Mouse (Mus musculus): Measurements from ENCODE around the gene Bax. TPM values are rescaled to one million over a fixed set of nuclear protein-coding genes. Genes with fewer than 3 reads are reported as not detected.

Gene Bax
- polyA plus RNA-seq (2016; fragmentation: Nextera tagmentation; extraction: Ambion mirVana): 231 and 244 TPM in 2 replicates

- peak within 1 kb of the TSS; percentile 94 for H3K4me2 ChIP-seq (replicated peaks)
- peak; percentile 71 for ATAC-seq (ENCODE audit: low FRiP score)
- peak within 1 kb of the TSS; percentile 73 for H3K4me3 ChIP-seq
- peaks cover 40% of the 10 kb centered on the region for H3K36me3 ChIP-seq
- H3K27me3 ChIP-seq: no peaks in the 10 kb centered on the region
- H3K9ac ChIP-seq: peak within 1 kb of the TSS; percentile 88
- WGBS: under 1% methylated on average over 58 of the region's 58 CpGs
- H3K4me1 ChIP-seq: peaks cover 24% of the 10 kb centered on the region
- peak within 1 kb of the TSS; percentile 75 for H3K27ac ChIP-seq
- H3K9me3 ChIP-seq (replicated peaks): no peaks in the 10 kb centered on the region
Observed at GRCm38 (mm10) chr7:45466283-45467089, at the start of gene Bax. Gene Bax, minus strand, starts transcription at chr7:45466898.

DNA sequence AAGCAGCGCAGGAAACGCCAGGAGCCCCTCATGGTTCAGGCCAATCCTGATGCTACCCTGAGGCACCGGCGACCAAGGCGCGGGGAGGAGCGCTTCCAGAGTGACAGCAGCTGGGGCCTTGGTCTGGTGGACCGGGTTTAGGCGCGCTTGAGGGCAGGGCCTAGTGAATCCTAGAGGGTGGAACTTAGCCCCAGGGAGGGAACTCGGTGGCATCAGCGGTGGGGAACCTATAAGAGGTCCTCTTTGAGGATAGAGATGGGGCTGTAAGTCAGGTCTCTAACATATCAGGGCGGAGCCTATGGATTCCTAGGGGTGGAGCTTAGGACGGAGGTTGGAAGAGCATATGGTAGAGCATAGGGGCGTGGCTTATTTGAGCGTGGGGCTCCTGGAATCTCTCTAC lies 48.7 kb upstream of the Bax start:
- Histone ChIP-seq H3K4me1 (no peaks in the 10 kb centered on the region), H3K9ac (no peak overlapping the region), H3K36me3 (no peaks in the 10 kb centered on the region), H3K4me3 (0 out of 2 replicates have a peak overlapping the region, but pooled peaks have one; percentile 7), H3K27me3 (no peaks in the 10 kb centered on the region), H3K9me3 (replicated peaks) (no peaks in the 10 kb centered on the region), H3K4me2 (replicated peaks) (0 out of 2 replicates have a peak overlapping the region, but pooled peaks have one; percentile 3), H3K27ac (no peak overlapping the region)
- ATAC-seq (ENCODE audit: low FRiP score): no peak
- 32% methylated on average over 16 of the region's 16 CpGs for WGBS

GRCm38 (mm10) chr7:45514411-45514810 lies 47.7 kb upstream of the Bax start:
- 89% methylated on average over 7 of the region's 7 CpGs for WGBS
- ATAC-seq (ENCODE audit: low FRiP score): no peak
- H3K27ac ChIP-seq: no peak overlapping the region

GRCm38 (mm10) chr7:45509912-45510787 lies 43.5 kb upstream of the Bax start, which contains the start of gene Nucb1:
Gene Nucb1, minus strand, starts transcription at chr7:45510406.
- Histone ChIP-seq H3K9ac (peak within 1 kb of the TSS; percentile 80), H3K4me2 (replicated peaks) (peak within 1 kb of the TSS; percentile 80), H3K36me3 (peaks cover 19% of the 10 kb centered on the region), H3K9me3 (replicated peaks) (no peaks in the 10 kb centered on the region), H3K27ac (peak within 1 kb of the TSS; percentile 80), H3K4me1 (peaks cover 13% of the 10 kb centered on the region), H3K27me3 (no peaks in the 10 kb centered on the region), H3K4me3 (peak within 1 kb of the TSS; percentile 61)
- peak; percentile 91 for ATAC-seq (ENCODE audit: low FRiP score)
- WGBS: under 1% methylated on average over 44 of the region's 44 CpGs

More at GRCm38 (mm10) chr7:45514411-45514810, 47.7 kb upstream of the Bax start:
- Histone ChIP-seq H3K9ac (no peak overlapping the region), H3K27me3 (no peaks in the 10 kb centered on the region), H3K4me2 (replicated peaks) (no peak overlapping the region), H3K36me3 (no peaks in the 10 kb centered on the region), H3K4me1 (peaks cover 3% of the 10 kb centered on the region), H3K9me3 (replicated peaks) (no peaks in the 10 kb centered on the region), H3K4me3 (no peak overlapping the region)

DNA sequence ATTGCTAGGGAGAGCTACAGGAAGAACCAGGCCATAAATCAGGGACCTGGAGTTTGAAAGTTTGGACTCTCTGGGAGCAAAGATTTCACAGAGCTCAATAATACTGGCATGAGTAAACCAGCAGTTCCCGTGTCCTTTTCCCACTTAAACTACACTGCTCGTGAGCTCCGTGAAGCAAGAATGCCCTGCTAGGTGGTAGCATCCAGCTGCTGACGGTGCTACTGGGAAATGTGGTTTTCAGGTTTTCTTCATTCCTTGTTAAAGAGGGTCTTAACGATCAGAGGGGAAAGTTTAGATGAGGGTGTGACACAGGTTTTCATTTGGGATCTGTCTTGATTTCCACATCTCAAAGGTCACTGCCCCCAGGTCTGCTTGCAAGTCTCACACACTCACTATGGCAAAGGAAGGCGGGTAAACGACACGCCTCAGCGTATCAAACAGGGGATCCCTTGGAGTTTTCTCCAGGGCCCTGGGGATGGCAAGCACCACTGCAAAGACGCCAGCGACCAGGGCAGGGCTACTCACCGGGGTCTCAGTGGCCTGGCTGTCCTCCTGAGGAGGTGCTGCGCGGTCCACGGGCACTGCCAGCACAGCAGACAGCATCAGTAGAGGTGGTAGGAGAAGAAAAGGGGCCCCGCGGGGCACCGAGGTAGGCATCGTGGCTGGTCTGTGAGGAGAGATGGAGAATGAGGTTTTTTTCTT lies 42.6 kb upstream of the Bax start:
- 46% methylated on average over 19 of the region's 19 CpGs for WGBS
- Histone ChIP-seq H3K9ac (peak overlapping the region; percentile 80), H3K4me1 (peaks cover 13% of the 10 kb centered on the region), H3K4me2 (replicated peaks) (peak overlapping the region; percentile 80), H3K36me3 (peaks cover 19% of the 10 kb centered on the region), H3K27me3 (no peaks in the 10 kb centered on the region), H3K4me3 (peak overlapping the region; percentile 61), H3K27ac (no peak overlapping the region), H3K9me3 (replicated peaks) (no peaks in the 10 kb centered on the region)
- peak; percentile 26 for ATAC-seq (ENCODE audit: low FRiP score)

- Histone ChIP-seq H3K27ac (no peak overlapping the region), H3K9ac (no peak overlapping the region), H3K4me3 (0 out of 2 replicates have a peak overlapping the region, but pooled peaks have one; percentile 61), H3K36me3 (peaks cover 19% of the 10 kb centered on the region), H3K27me3 (no peaks in the 10 kb centered on the region), H3K4me1 (peaks cover 13% of the 10 kb centered on the region), H3K4me2 (replicated peaks) (peak overlapping the region; percentile 80), H3K9me3 (replicated peaks) (no peaks in the 10 kb centered on the region)
- ATAC-seq (ENCODE audit: low FRiP score): no peak
- 88% methylated on average over 6 of the region's 6 CpGs for WGBS
Observed at GRCm38 (mm10) chr7:45508561-45508960, 41.9 kb upstream of the Bax start.

DNA sequence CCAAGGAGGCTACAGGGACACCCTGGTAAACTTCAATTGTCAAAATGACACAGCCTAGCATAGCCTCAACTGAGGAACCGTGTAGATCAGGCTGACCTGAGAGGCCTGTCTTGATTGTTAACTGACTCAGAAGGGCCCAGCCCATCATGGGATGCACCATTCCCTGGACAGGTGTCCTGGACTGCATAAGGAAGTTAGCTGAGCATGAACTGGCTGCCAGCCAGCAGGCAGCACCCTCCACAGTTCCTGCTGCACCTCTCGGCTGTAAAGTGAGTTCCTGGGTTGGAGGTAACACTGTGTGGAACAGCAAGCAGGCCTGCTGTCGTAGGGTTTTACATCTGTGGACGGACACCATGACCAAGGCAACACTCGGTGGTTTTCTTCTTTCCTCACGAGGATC lies 40.9 kb upstream of the Bax start:
- Histone ChIP-seq H3K4me1 (peaks cover 13% of the 10 kb centered on the region), H3K27ac (no peak overlapping the region), H3K4me3 (no peak overlapping the region), H3K36me3 (peaks cover 24% of the 10 kb centered on the region), H3K4me2 (replicated peaks) (no peak overlapping the region), H3K9me3 (replicated peaks) (no peaks in the 10 kb centered on the region), H3K9ac (no peak overlapping the region), H3K27me3 (no peaks in the 10 kb centered on the region)
- WGBS: 88% methylated on average over 6 of the region's 6 CpGs
- ATAC-seq (ENCODE audit: low FRiP score): no peak

GRCm38 (mm10) chr7:45498427-45498826 lies 31.7 kb upstream of the Bax start:
- Histone ChIP-seq H3K4me3 (no peak overlapping the region), H3K4me2 (replicated peaks) (no peak overlapping the region), H3K9ac (no peak overlapping the region), H3K27me3 (no peaks in the 10 kb centered on the region), H3K36me3 (peaks cover 84% of the 10 kb centered on the region), H3K27ac (no peak overlapping the region), H3K9me3 (replicated peaks) (no peaks in the 10 kb centered on the region), H3K4me1 (no peaks in the 10 kb centered on the region)
- ATAC-seq (ENCODE audit: low FRiP score): no peak
- WGBS: 95% methylated on average over 6 of the region's 6 CpGs

GRCm38 (mm10) chr7:45494548-45494947 lies 27.9 kb upstream of the Bax start:
- Histone ChIP-seq H3K4me3 (no peak overlapping the region), H3K9me3 (replicated peaks) (no peaks in the 10 kb centered on the region), H3K36me3 (peaks cover 67% of the 10 kb centered on the region), H3K4me1 (peaks cover 9% of the 10 kb centered on the region), H3K27me3 (no peaks in the 10 kb centered on the region), H3K9ac (no peak overlapping the region), H3K4me2 (replicated peaks) (no peak overlapping the region), H3K27ac (no peak overlapping the region)
- WGBS: 86% methylated on average over 9 of the region's 9 CpGs
- ATAC-seq (ENCODE audit: low FRiP score): no peak

GRCm38 (mm10) chr7:45492951-45493350 lies 26.3 kb upstream of the Bax start:
- Histone ChIP-seq H3K27me3 (no peaks in the 10 kb centered on the region), H3K27ac (no peak overlapping the region), H3K36me3 (peaks cover 51% of the 10 kb centered on the region), H3K4me1 (peaks cover 18% of the 10 kb centered on the region), H3K9ac (no peak overlapping the region), H3K4me2 (replicated peaks) (no peak overlapping the region), H3K4me3 (no peak overlapping the region), H3K9me3 (replicated peaks) (no peaks in the 10 kb centered on the region)
- WGBS: 97% methylated on average over 5 of the region's 5 CpGs
- no peak for ATAC-seq (ENCODE audit: low FRiP score)

- Histone ChIP-seq H3K4me1 (peaks cover 21% of the 10 kb centered on the region), H3K9me3 (replicated peaks) (no peaks in the 10 kb centered on the region), H3K27me3 (no peaks in the 10 kb centered on the region), H3K27ac (no peak overlapping the region), H3K4me3 (no peak overlapping the region), H3K4me2 (replicated peaks) (no peak overlapping the region), H3K9ac (no peak overlapping the region), H3K36me3 (peaks cover 45% of the 10 kb centered on the region)
- no peak for ATAC-seq (ENCODE audit: low FRiP score)
- 94% methylated on average over 8 of the region's 8 CpGs for WGBS
Observed at GRCm38 (mm10) chr7:45492225-45492844, 25.6 kb upstream of the Bax start.

Measured in hindbrain, embryonic 12.5 days (tissue).